Comparison of ENCODE assay signal across 8 mouse cellular contexts in the genomic region with DNA sequence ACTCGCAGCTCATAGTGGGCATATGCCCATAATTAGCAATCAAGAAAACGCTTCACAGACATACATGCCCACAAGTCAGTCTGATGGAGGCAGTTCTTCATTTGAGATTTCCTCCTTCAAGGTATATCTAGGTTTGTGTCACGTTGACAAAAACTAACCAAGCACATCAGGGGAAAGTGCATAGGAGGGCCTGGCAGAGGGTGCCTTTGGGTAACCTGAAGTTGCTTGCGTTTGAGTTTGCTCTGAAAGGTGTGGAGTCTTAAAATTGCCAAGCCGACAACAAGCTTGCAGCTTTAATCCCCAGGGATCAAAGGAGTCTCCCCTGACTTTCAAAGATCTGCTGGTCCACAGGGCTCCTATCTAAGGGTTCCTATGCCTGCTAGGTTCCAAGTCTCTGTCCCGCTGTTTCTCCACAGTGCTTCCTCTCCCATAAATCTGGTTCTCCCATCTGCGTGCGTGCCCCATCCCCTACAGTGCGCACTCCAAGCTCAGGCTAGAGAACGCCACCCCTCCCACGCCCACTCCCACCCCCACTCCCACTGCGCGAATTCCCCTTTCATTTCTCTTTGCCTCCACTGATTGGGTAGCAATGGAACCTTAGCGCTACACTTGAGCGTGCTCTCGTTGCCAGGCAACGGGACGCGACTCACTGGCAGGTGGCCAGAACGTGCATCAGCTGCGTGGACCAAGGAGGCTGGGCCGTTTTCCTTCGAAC. TPM values are rescaled to one million over a fixed set of nuclear protein-coding genes. Genes with fewer than 3 reads are reported as not detected.
A peak's percentile ranks its signal among the peaks of the same experiment; 100 is the strongest.
DNase-seq lines count a peak whose midpoint lies in the region; ATAC-seq lines count a peak whose summit lies in the region.

A gene (plus strand): TSS at position 683 of the 715 bp plus-strand sequence.

- peak within 1 kb of the TSS; percentile 60 for H3K4me2 ChIP-seq in embryonic facial prominence, embryonic 15.5 days (replicated peaks)
- H3K4me2 ChIP-seq in heart, embryonic 16.5 days (ENCODE audit: low read depth, low read length): peak within 1 kb of the TSS; percentile 62
- H3K4me2 ChIP-seq in liver, embryonic 12.5 days: peak within 1 kb of the TSS; percentile 69
- peak within 1 kb of the TSS; percentile 74 for H3K4me2 ChIP-seq in neural tube, embryonic 12.5 days (replicated peaks)

- WGBS in embryonic facial prominence, embryonic 15.5 days: 12% methylated on average over 23 of the region's 23 CpGs
- 13% methylated on average over 23 of the region's 23 CpGs for WGBS in heart, embryonic 16.5 days
- 14% methylated on average over 23 of the region's 23 CpGs for WGBS in liver, embryonic 12.5 days (ENCODE audit: insufficient replicate concordance)
- WGBS in neural tube, embryonic 12.5 days: 13% methylated on average over 23 of the region's 23 CpGs

- no peaks in the 10 kb centered on the region for H3K9me3 ChIP-seq in embryonic facial prominence, embryonic 15.5 days (replicated peaks)
- H3K9me3 ChIP-seq in heart, embryonic 16.5 days (replicated peaks; ENCODE audit: control insufficient read depth, low read length): no peaks in the 10 kb centered on the region
- H3K9me3 ChIP-seq in liver, embryonic 12.5 days (replicated peaks): no peaks in the 10 kb centered on the region
- H3K9me3 ChIP-seq in neural tube, embryonic 12.5 days: no peaks in the 10 kb centered on the region

- peak within 1 kb of the TSS; percentile 43 for H3K4me3 ChIP-seq in embryonic facial prominence, embryonic 15.5 days (replicated peaks)
- peak within 1 kb of the TSS; percentile 55 for H3K4me3 ChIP-seq in heart, embryonic 16.5 days (ENCODE audit: low read length)
- peak within 1 kb of the TSS; percentile 45 for H3K4me3 ChIP-seq in liver, embryonic 12.5 days
- peak within 1 kb of the TSS; percentile 38 for H3K4me3 ChIP-seq in neural tube, embryonic 12.5 days

- peaks cover 10% of the 10 kb centered on the region; the same call in 1 of the 2 replicates for H3K4me1 ChIP-seq in embryonic facial prominence, embryonic 15.5 days
- no peaks in the 10 kb centered on the region for H3K4me1 ChIP-seq in heart, embryonic 16.5 days (ENCODE audit: control insufficient read depth, insufficient read depth, low read length)
- H3K4me1 ChIP-seq in liver, embryonic 12.5 days: peaks cover 17% of the 10 kb centered on the region
- peaks cover 5% of the 10 kb centered on the region; the same call in 1 of the 2 replicates for H3K4me1 ChIP-seq in neural tube, embryonic 12.5 days

- no peaks in the 10 kb centered on the region for H3K36me3 ChIP-seq in embryonic facial prominence, embryonic 15.5 days
- H3K36me3 ChIP-seq in heart, embryonic 16.5 days (ENCODE audit: control insufficient read depth, insufficient read depth): no peaks in the 10 kb centered on the region
- H3K36me3 ChIP-seq in liver, embryonic 12.5 days: no peaks in the 10 kb centered on the region
- H3K36me3 ChIP-seq in neural tube, embryonic 12.5 days: no peaks in the 10 kb centered on the region

- no peak within 1 kb of the TSS for H3K27ac ChIP-seq in embryonic facial prominence, embryonic 15.5 days (replicated peaks)
- no peak within 1 kb of the TSS for H3K27ac ChIP-seq in heart, embryonic 16.5 days (ENCODE audit: low read length)
- H3K27ac ChIP-seq in liver, embryonic 12.5 days: no peak within 1 kb of the TSS
- H3K27ac ChIP-seq in neural tube, embryonic 12.5 days: no peak within 1 kb of the TSS

- no peaks in the 10 kb centered on the region for H3K27me3 ChIP-seq in embryonic facial prominence, embryonic 15.5 days
- no peaks in the 10 kb centered on the region for H3K27me3 ChIP-seq in heart, embryonic 16.5 days (ENCODE audit: control insufficient read depth, insufficient read depth, low read length)
- peaks cover 16% of the 10 kb centered on the region for H3K27me3 ChIP-seq in liver, embryonic 12.5 days (replicated peaks)
- no peaks in the 10 kb centered on the region for H3K27me3 ChIP-seq in neural tube, embryonic 12.5 days (replicated peaks)

- ATAC-seq in embryonic facial prominence, embryonic 15.5 days (ENCODE audit: insufficient number of reproducible peaks, low FRiP score, low TSS enrichment, low read depth): peak; percentile 87
- ATAC-seq in heart, embryonic 16.5 days (replicated peaks; ENCODE audit: extremely low read depth, insufficient read depth, low FRiP score): peak; percentile 65; the same call in 1 of the 2 replicates
- no peak for ATAC-seq in liver, embryonic 12.5 days
- peak; percentile 97 for ATAC-seq in neural tube, embryonic 12.5 days (ENCODE audit: low FRiP score, low read depth)

- peak; percentile 41 for DNase-seq in A20 (ENCODE audit: low read depth, low spot score)
- DNase-seq in adrenal gland, postnatal 36 days: peak; percentile 79 to 81
- peak; percentile 71 for DNase-seq in kidney, postnatal 14 days
- DNase-seq in testis, postnatal 10 days (ENCODE audit: low spot score): peak; percentile 88

- H3K9ac ChIP-seq in embryonic facial prominence, embryonic 15.5 days: no peak within 1 kb of the TSS
- H3K9ac ChIP-seq in heart, embryonic 16.5 days (ENCODE audit: low read length): no peak within 1 kb of the TSS
- no peak within 1 kb of the TSS for H3K9ac ChIP-seq in liver, embryonic 12.5 days
- 0 out of 2 replicates have a peak within 1 kb of the TSS, but pooled peaks have one; percentile 5 for H3K9ac ChIP-seq in neural tube, embryonic 12.5 days

RNA-seq across cellular contexts. Expression of the gene that starts here (rescaled TPM):
- under 1 TPM in 1 of 2 experiments, not detected in 1; 0.49 TPM for total RNA-seq in adrenal gland, postnatal 36 days (2021)
- 0.28 and 0.39 TPM in 2 replicates for polyA plus RNA-seq in embryonic facial prominence, embryonic 15.5 days (2015; fragmentation: Nextera tagmentation; extraction: Ambion mirVana)
- not detected in 2 replicates for polyA plus RNA-seq in heart, embryonic 16.5 days (2015; fragmentation: Nextera tagmentation; extraction: Ambion mirVana)
- polyA plus RNA-seq in liver, embryonic 12.5 days (2016; fragmentation: Nextera tagmentation; extraction: Ambion mirVana): not detected in 2 replicates
- polyA plus RNA-seq in neural tube, embryonic 12.5 days (2016; fragmentation: Nextera tagmentation; extraction: Ambion mirVana): not detected in 2 replicates

Comparison
In these comparisons a context has a peak if more than half of its experiments do, and no peak if none do; other contexts are left out.
1. Peak in DNase-seq in adrenal gland, postnatal 36 days; RNA of the gene not detected or under 1 TPM.
2. Peak in ATAC-seq, H3K4me3 ChIP-seq and H3K4me2 ChIP-seq in embryonic facial prominence, embryonic 15.5 days; RNA of the gene not detected or under 1 TPM.
3. Peak in ATAC-seq, H3K4me3 ChIP-seq and H3K4me2 ChIP-seq in heart, embryonic 16.5 days; RNA of the gene not detected or under 1 TPM.
4. Peak in ATAC-seq, H3K4me3 ChIP-seq, H3K9ac ChIP-seq and H3K4me2 ChIP-seq in neural tube, embryonic 12.5 days; RNA of the gene not detected or under 1 TPM.